Mouse (Mus musculus) bone marrow macrophage, adult 2 months (primary cell): Measurements from ENCODE around the gene Leprot.

ENCODE experiments used
- CTCF ChIP-seq: IDR thresholded peaks from 2 replicates; pipeline ENCODE4 v1.5.1; 2012; ENCODE audit warnings: low read depth, mild to moderate bottlenecking, low read length, moderate library complexity
- POLR2A ChIP-seq: IDR thresholded peaks from 2 replicates; pipeline ENCODE4 v1.6.1; 2012; ENCODE audit warnings: mild to moderate bottlenecking, low read depth, low read length, borderline replicate concordance

DNA sequence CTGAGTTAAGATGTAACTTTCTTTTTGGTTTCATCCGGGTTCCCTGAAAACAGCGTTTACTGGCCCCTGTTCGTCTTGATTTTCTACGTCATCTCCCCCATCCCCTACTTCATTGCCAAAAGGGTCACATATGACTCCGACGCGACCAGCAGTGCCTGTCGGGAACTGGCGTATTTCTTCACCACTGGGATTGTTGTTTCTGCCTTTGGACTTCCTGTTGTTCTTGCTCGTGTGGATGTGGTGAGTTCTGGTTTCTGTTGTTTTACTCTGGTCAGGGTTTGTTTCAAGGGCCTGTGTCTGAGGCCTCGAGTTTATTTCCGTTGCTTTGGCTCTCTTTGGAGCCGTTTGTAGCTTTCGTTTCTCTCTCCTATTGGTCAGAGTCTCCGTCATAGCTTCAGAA, 8.5 kb downstream of the Leprot start:
- TF ChIP-seq CTCF (no peak), POLR2A (no peak)
